Mouse (Mus musculus): Measurements from ENCODE around the gene Elavl4. TPM values are rescaled to one million over a fixed set of nuclear protein-coding genes. Genes with fewer than 3 reads are reported as not detected.

Elavl4 gene
- polyA plus RNA-seq, 1 experiment from 2014 or later: 366 TPM

DNA sequence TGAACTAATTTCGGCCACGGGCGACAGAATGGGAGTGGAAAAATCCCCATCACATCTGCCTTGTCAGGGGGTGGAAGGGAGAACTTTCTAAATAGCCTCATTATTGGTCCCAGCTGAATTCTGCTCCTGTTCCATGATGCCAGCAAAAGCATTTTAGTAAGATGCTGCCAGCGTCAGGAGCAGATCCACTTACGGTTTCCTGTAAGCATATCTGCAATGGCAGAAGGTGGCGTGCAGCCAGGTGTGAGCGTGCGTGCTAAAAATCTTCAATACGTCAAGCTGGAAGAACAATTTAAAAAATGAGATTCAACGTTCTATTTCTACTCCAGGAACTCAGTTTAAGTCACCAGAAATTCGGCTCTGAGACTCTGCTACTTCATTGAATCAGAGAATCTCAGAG lies 45.1 kb downstream of the Elavl4 start:
- Histone ChIP-seq H3K9ac (replicated peaks; ENCODE audit: low read length) (no peak overlapping the region), H3K9me3 (ENCODE audit: control insufficient read depth, low read length) (no peaks in the 10 kb centered on the region), H3K4me2 (ENCODE audit: low read length) (no peak overlapping the region), H3K4me1 (ENCODE audit: control insufficient read depth, insufficient read depth, low read length) (no peaks in the 10 kb centered on the region), H3K36me3 (ENCODE audit: control insufficient read depth, insufficient read depth, low read length) (no peaks in the 10 kb centered on the region), H3K27ac (replicated peaks; ENCODE audit: low read depth, low read length) (no peak overlapping the region), H3K4me3 (replicated peaks; ENCODE audit: low read depth, low read length) (no peak overlapping the region), H3K27me3 (ENCODE audit: control insufficient read depth, insufficient read depth, low read length) (no peaks in the 10 kb centered on the region)
- WGBS: 81% methylated on average over 11 of the region's 11 CpGs
- DNase-seq: peak; percentile 10
- ATAC-seq (ENCODE audit: low FRiP score, low TSS enrichment): no peak

DNA sequence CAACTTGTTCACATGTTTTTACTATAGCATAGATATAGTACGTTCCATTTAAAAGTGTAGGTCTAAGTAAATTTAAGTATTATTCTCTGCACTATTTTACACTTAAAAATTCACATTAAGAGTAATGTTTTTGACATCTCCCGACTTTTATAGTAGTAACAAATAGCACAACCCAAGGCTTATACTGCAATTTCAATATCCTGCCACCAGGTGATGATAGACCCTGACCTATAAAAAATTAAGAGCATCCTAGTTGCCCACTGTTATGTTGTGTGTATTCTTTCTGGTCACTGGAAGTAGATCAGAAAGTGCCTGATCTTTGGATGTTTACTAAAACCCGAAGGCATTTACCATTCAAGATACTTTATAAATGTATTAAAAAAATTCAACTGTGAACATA lies 55.9 kb downstream of the Elavl4 start:
- Histone ChIP-seq H3K4me1 (ENCODE audit: control insufficient read depth, insufficient read depth, low read length) (0 out of 2 replicates have a peak, but pooled peaks cover 3% of the 10 kb centered on the region), H3K27ac (replicated peaks; ENCODE audit: low read depth, low read length) (no peak overlapping the region), H3K9ac (replicated peaks; ENCODE audit: low read length) (no peak overlapping the region), H3K27me3 (ENCODE audit: control insufficient read depth, insufficient read depth, low read length) (no peaks in the 10 kb centered on the region), H3K36me3 (ENCODE audit: control insufficient read depth, insufficient read depth, low read length) (no peaks in the 10 kb centered on the region), H3K4me3 (replicated peaks; ENCODE audit: low read depth, low read length) (no peak overlapping the region), H3K4me2 (ENCODE audit: low read length) (no peak overlapping the region), H3K9me3 (ENCODE audit: control insufficient read depth, low read length) (no peaks in the 10 kb centered on the region)
- no peak for ATAC-seq (ENCODE audit: low FRiP score, low TSS enrichment)
- DNase-seq: no peak
- WGBS: 92% methylated on average over 3 of the region's 3 CpGs

DNA sequence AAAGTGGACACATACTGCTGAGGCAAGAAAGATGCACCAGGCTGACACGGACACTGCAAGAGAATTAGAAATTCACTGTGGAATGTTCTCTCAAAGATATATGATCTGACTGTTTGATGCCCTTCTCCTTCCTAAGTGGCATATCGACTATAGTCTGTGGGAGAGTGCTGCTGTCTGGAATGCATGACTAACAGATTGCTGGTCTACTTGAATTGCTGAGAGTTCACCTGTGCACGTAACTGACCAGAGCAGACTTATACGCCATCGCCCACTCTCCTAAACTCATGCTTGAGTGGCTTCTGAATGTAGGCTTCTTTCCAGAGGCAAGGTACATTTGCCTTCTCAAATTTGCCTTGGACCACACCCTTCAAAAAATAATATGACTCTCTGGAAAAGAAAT lies 58.5 kb downstream of the Elavl4 start:
- no peak overlapping the region for H3K27ac ChIP-seq (replicated peaks; ENCODE audit: low read depth, low read length)
- H3K4me2 ChIP-seq (ENCODE audit: low read length): no peak overlapping the region
- 0 out of 2 replicates have a peak, but pooled peaks cover 7% of the 10 kb centered on the region for H3K4me1 ChIP-seq (ENCODE audit: control insufficient read depth, insufficient read depth, low read length)
- 65% methylated on average over 5 of the region's 5 CpGs for WGBS
- H3K4me3 ChIP-seq (replicated peaks; ENCODE audit: low read depth, low read length): no peak overlapping the region
- DNase-seq (no peak), ATAC-seq (ENCODE audit: low FRiP score, low TSS enrichment) (no peak)
- H3K27me3 ChIP-seq (ENCODE audit: control insufficient read depth, insufficient read depth, low read length): no peaks in the 10 kb centered on the region
- no peak overlapping the region for H3K9ac ChIP-seq (replicated peaks; ENCODE audit: low read length)
- H3K9me3 ChIP-seq (ENCODE audit: control insufficient read depth, low read length): no peaks in the 10 kb centered on the region
- H3K36me3 ChIP-seq (ENCODE audit: control insufficient read depth, insufficient read depth, low read length): no peaks in the 10 kb centered on the region

DNA sequence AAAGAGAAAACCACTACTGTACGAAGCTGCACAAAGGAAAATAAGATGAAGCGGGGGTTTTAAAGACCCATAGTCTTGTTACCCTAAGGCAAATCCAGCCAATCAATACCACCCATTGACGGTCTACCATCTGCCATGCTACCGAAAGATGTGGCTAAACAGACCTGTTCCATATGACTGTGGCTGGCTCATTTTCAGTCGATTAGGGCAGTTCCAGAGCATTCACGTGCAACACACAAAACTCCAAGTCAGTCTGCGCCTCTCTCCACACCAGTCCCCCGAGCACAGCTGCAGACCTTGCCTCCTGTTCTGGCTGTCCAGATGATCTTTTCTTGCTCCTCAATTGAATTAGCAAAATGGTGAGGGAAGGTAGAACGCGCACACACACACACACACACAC lies 59.2 kb downstream of the Elavl4 start:
- DNase-seq (peak; percentile 38), ATAC-seq (ENCODE audit: low FRiP score, low TSS enrichment) (peak; percentile 25; the same call in 1 of the 2 replicates)
- Histone ChIP-seq H3K27ac (replicated peaks; ENCODE audit: low read depth, low read length) (peak overlapping the region; percentile 20; the same call in 1 of the 2 replicates), H3K9ac (replicated peaks; ENCODE audit: low read length) (no peak overlapping the region), H3K4me1 (ENCODE audit: control insufficient read depth, insufficient read depth, low read length) (0 out of 2 replicates have a peak, but pooled peaks cover 7% of the 10 kb centered on the region), H3K9me3 (ENCODE audit: control insufficient read depth, low read length) (no peaks in the 10 kb centered on the region), H3K4me2 (ENCODE audit: low read length) (peak overlapping the region; percentile 15; the same call in 1 of the 2 replicates), H3K27me3 (ENCODE audit: control insufficient read depth, insufficient read depth, low read length) (no peaks in the 10 kb centered on the region), H3K4me3 (replicated peaks; ENCODE audit: low read depth, low read length) (no peak overlapping the region), H3K36me3 (ENCODE audit: control insufficient read depth, insufficient read depth, low read length) (no peaks in the 10 kb centered on the region)
- WGBS: 38% methylated on average over 10 of the region's 10 CpGs

DNA sequence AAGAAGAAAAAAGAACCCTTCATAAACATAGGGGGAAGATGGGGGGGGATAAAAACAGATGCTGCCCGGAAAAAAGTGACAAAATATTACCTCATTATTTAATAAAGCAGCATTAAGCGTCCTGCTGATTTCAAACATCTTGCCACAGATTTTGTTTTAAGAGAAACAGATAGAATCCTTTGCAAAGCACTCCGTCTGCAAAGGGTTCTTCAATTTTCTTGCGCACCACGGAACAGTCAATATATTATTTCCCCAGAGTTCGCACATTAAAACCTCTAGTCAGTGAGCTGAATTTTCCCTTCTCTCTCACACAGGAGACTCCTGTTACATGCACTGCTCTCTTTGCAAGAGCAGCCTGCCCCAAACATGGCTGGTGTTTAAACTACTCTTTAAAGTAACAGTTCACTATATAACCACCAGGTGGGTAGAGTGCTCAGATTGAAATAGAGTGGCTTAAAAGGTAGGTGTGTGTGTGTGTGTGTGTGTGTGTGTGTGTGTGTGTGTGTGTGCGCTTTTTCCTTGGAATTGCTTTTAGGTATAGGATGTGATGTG lies 61.1 kb downstream of the Elavl4 start:
- H3K9me3 ChIP-seq (ENCODE audit: control insufficient read depth, low read length): no peaks in the 10 kb centered on the region
- 0 out of 2 replicates have a peak, but pooled peaks cover 7% of the 10 kb centered on the region for H3K4me1 ChIP-seq (ENCODE audit: control insufficient read depth, insufficient read depth, low read length)
- peak overlapping the region; percentile 71 for H3K4me2 ChIP-seq (ENCODE audit: low read length)
- peak overlapping the region; percentile 36 for H3K4me3 ChIP-seq (replicated peaks; ENCODE audit: low read depth, low read length)
- DNase-seq: peak; percentile 77
- WGBS: 61% methylated on average over 7 of the region's 7 CpGs
- no peaks in the 10 kb centered on the region for H3K27me3 ChIP-seq (ENCODE audit: control insufficient read depth, insufficient read depth, low read length)
- H3K27ac ChIP-seq (replicated peaks; ENCODE audit: low read depth, low read length): peak overlapping the region; percentile 79
- peak; percentile 28; the same call in 1 of the 2 replicates for ATAC-seq (ENCODE audit: low FRiP score, low TSS enrichment)
- H3K36me3 ChIP-seq (ENCODE audit: control insufficient read depth, insufficient read depth, low read length): no peaks in the 10 kb centered on the region
- H3K9ac ChIP-seq (replicated peaks; ENCODE audit: low read length): peak overlapping the region; percentile 57

DNA sequence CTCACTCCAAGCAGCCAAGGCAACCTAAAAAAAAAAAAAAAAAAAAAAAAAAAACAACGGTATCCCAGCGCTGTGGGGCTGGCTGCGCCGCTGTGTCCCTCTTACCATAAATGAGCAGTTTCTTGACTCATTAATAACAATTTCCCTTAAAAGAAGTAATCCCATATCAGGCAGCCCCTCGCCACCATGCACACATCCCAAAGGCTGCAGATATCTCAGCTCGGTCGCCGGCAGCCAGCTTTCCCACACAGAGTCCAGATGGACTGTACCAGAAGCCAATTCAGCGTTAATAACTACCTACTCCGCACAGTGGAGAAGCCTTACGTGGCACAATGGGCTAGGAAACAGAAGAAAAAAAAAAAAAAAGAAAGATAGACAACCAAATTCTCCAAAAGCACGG lies 61.7 kb downstream of the Elavl4 start:
- Histone ChIP-seq H3K27me3 (ENCODE audit: control insufficient read depth, insufficient read depth, low read length) (no peaks in the 10 kb centered on the region), H3K36me3 (ENCODE audit: control insufficient read depth, insufficient read depth, low read length) (no peaks in the 10 kb centered on the region), H3K4me1 (ENCODE audit: control insufficient read depth, insufficient read depth, low read length) (0 out of 2 replicates have a peak, but pooled peaks cover 7% of the 10 kb centered on the region), H3K9me3 (ENCODE audit: control insufficient read depth, low read length) (no peaks in the 10 kb centered on the region), H3K9ac (replicated peaks; ENCODE audit: low read length) (peak overlapping the region; percentile 57), H3K4me2 (ENCODE audit: low read length) (peak overlapping the region; percentile 71), H3K4me3 (replicated peaks; ENCODE audit: low read depth, low read length) (peak overlapping the region; percentile 36), H3K27ac (replicated peaks; ENCODE audit: low read depth, low read length) (peak overlapping the region; percentile 79)
- peak; percentile 77 for DNase-seq
- WGBS: 8% methylated on average over 12 of the region's 12 CpGs
- peak; percentile 56; the same call in 1 of the 2 replicates for ATAC-seq (ENCODE audit: low FRiP score, low TSS enrichment)

DNA sequence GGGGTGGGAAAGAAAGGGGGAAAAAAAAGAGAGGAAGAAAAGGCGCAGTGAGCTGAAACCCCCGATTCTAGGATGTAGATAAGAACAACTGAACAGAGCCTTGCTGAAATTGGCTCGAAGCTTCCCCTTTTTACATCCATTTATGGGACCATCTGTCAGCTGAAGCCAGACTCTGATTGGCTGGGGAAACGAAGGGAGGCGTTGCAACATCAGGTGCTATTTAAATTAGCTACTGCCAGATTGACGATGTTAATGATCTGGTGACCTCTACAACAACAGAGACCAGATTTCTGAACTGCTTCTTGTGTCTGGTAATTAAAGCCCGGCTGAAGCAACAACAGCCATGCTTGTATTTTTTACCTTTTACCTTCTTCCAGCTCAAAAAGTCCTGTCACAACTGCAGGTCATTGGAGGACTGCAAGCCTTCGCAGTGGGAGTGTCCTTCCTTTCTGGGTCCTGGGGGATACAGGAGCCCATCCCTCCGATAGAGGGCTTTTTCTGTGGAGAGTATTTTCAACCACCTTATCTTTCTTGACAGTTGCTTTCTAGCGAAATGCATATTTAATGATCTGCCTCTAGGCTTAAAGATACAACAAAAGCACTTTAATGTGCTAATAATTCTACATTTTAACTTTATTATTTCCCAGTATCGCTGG lies 64.2 kb downstream of the Elavl4 start:
- DNase-seq (peak; percentile 89), ATAC-seq (ENCODE audit: low FRiP score, low TSS enrichment) (peak; percentile 75)
- Histone ChIP-seq H3K36me3 (ENCODE audit: control insufficient read depth, insufficient read depth, low read length) (no peaks in the 10 kb centered on the region), H3K9me3 (ENCODE audit: control insufficient read depth, low read length) (no peaks in the 10 kb centered on the region), H3K27me3 (ENCODE audit: control insufficient read depth, insufficient read depth, low read length) (no peaks in the 10 kb centered on the region), H3K4me1 (ENCODE audit: control insufficient read depth, insufficient read depth, low read length) (peaks cover 12% of the 10 kb centered on the region), H3K4me2 (ENCODE audit: low read length) (peak overlapping the region; percentile 71), H3K27ac (replicated peaks; ENCODE audit: low read depth, low read length) (peak overlapping the region; percentile 96), H3K4me3 (replicated peaks; ENCODE audit: low read depth, low read length) (peak overlapping the region; percentile 50), H3K9ac (replicated peaks; ENCODE audit: low read length) (peak overlapping the region; percentile 85)
- 7% methylated on average over 11 of the region's 11 CpGs for WGBS

DNA sequence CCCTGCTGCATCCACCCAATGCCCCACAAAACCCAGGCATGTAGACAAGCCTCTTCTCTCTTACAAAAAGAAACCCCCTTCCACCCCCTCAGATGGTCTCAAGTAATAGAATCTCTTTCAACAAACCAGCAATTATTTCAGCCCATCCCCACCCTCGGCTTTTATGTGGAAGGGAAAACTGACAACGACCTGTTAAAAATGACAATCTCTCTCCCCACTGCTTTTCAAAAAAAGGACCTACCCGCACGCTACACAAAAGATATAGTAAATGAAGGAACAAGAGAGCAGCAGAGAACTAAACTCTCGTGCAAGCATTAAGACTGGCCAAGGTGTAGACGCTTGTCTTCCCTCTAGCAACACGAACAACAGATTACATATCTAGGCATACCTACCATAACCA lies 64.9 kb downstream of the Elavl4 start:
- DNase-seq (peak; percentile 59), ATAC-seq (ENCODE audit: low FRiP score, low TSS enrichment) (no peak)
- H3K4me3 ChIP-seq (replicated peaks; ENCODE audit: low read depth, low read length): peak overlapping the region; percentile 50
- H3K27ac ChIP-seq (replicated peaks; ENCODE audit: low read depth, low read length): peak overlapping the region; percentile 96
- H3K4me1 ChIP-seq (ENCODE audit: control insufficient read depth, insufficient read depth, low read length): peaks cover 18% of the 10 kb centered on the region
- H3K27me3 ChIP-seq (ENCODE audit: control insufficient read depth, insufficient read depth, low read length): no peaks in the 10 kb centered on the region
- WGBS: 20% methylated on average over 7 of the region's 7 CpGs
- H3K9ac ChIP-seq (replicated peaks; ENCODE audit: low read length): peak overlapping the region; percentile 85
- H3K9me3 ChIP-seq (ENCODE audit: control insufficient read depth, low read length): no peaks in the 10 kb centered on the region
- peak overlapping the region; percentile 71 for H3K4me2 ChIP-seq (ENCODE audit: low read length)
- no peaks in the 10 kb centered on the region for H3K36me3 ChIP-seq (ENCODE audit: control insufficient read depth, insufficient read depth, low read length)

DNA sequence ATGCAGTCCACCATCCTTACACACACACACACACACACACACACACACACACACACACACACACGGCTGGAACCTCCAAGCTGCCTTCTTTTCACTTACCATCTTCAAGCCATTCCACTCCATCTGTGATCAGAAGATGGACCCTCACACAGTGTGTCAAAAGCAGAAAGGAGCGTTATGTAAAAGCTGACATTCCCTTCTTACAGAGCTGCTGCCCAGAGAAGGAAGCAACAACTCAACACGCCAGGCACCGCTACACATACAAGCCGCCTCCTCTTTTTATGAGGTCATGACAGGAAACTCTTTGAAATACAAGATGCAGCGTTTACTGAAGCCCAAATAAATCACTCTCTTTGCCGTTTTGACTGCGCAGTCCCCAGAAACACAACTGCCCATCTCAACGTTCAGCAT lies 65.3 kb downstream of the Elavl4 start:
- Histone ChIP-seq H3K27ac (replicated peaks; ENCODE audit: low read depth, low read length) (peak overlapping the region; percentile 96), H3K27me3 (ENCODE audit: control insufficient read depth, insufficient read depth, low read length) (no peaks in the 10 kb centered on the region), H3K9me3 (ENCODE audit: control insufficient read depth, low read length) (no peaks in the 10 kb centered on the region), H3K4me3 (replicated peaks; ENCODE audit: low read depth, low read length) (peak overlapping the region; percentile 50), H3K9ac (replicated peaks; ENCODE audit: low read length) (peak overlapping the region; percentile 85), H3K4me1 (ENCODE audit: control insufficient read depth, insufficient read depth, low read length) (peaks cover 23% of the 10 kb centered on the region), H3K36me3 (ENCODE audit: control insufficient read depth, insufficient read depth, low read length) (no peaks in the 10 kb centered on the region), H3K4me2 (ENCODE audit: low read length) (peak overlapping the region; percentile 71)
- ATAC-seq (ENCODE audit: low FRiP score, low TSS enrichment) (peak; percentile 12; the same call in 1 of the 2 replicates), DNase-seq (peak; percentile 75)
- 11% methylated on average over 9 of the region's 9 CpGs for WGBS

Measured in midbrain, embryonic 14.5 days (tissue).